Mouse (Mus musculus) heart, postnatal 10 days (tissue): ENCODE measurements at regions not wholly inside any gene's neighbourhood (a gene's known extent, or its start where the extent isn't known, plus 50 kb on each side); places are given as distances from the start of the nearest gene placed in this dataset.

Source experiments
- microRNA-seq, 2 experiments: library from miRNA; unstranded; fragments of <30 nt; microRNA quantifications; one replicate each; pipeline ENCODE4 v1.2.0; 2022

Small RNA genes in the stretch of these regions (microRNA-seq; reads per million reads assigned to microRNA genes)
- 0 reads per million in 2 experiments for gene Mir5118
